Mouse (Mus musculus) olfactory bulb, adult 2 months (tissue): ENCODE measurements around the gene Cdc25b.

ENCODE experiments used
- CTCF ChIP-seq: fragments of 200-500 bp; IDR thresholded peaks from 2 replicates; pipeline ENCODE4 v1.5.1; 2012; ENCODE audit warnings: low read depth, mild to moderate bottlenecking, low read length, moderate library complexity; ENCODE audit not compliant: insufficient read depth
- POLR2A ChIP-seq: fragments of 200-500 bp; IDR thresholded peaks from 2 replicates; pipeline ENCODE4 v1.6.1; 2012; ENCODE audit warnings: mild to moderate bottlenecking, low read depth, low read length, moderate library complexity; ENCODE audit not compliant: insufficient read depth

- TF ChIP-seq POLR2A (no peak), CTCF (no peak)
Observed at GRCm38 (mm10) chr2:131148353-131149253, 38.1 kb upstream of the Cdc25b start.
